Mouse (Mus musculus) left cerebral cortex, adult 9 months (tissue): ENCODE measurements around the gene Npat.

ENCODE experiments used
- DNase-seq, 2 experiments: peaks; one replicate each; pipeline ENCODE4 v3.0.0; 2022; ENCODE audit warnings: low spot score in 2 of 2

The Npat gene

GRCm38 (mm10) chr9:53609968-53610781, 73.3 kb downstream of the Npat start, which contains the start of gene Acat1:
TSS of gene Acat1 (minus strand) at chr9:53610382.
- DNase-seq = peak; percentile 75 to 93

GRCm38 (mm10) chr9:53614286-53614685, 77.4 kb downstream of the Npat start:
- DNase-seq = no peak

GRCm38 (mm10) chr9:53615246-53615645, 78.4 kb downstream of the Npat start:
- no peak for DNase-seq
